Mouse (Mus musculus): Measurements from ENCODE around the gene Aars. TPM values are rescaled to one million over a fixed set of nuclear protein-coding genes. Genes with fewer than 3 reads are reported as not detected.
"Not testable (repeated sequence)": the region's sequence is repeated elsewhere in the genome, so short reads cannot be mapped to it uniquely, and the experiment has no call there.

Gene Aars
- polyA plus RNA-seq (2015; fragmentation: Nextera tagmentation; extraction: Ambion mirVana): 87.9 and 91.6 TPM in 2 replicates

DNA sequence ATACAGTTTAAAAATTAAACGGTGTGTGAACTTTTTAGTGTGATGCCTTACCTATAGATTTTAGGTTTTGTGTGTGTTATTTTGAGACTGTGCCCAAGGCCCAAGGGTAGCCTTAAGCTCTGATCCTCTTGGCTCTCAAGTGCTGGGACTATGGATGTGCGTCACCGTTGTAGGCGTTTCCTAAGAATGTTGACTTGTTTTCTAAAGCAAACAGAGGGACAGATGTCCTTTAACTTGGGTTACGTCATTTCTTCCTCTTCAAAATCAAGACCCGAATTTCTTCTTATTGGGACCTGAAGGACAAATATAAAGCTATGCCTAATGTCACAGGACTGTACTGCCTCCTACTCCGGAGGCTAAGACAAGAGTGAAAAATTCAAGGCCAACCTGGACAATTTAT lies at the start of gene Aars:
Gene Aars, plus strand, starts transcription at position 229 of the 400 bp plus-strand sequence.
- Histone ChIP-seq H3K4me3 (ENCODE audit: low read depth, low read length) (peak within 1 kb of the TSS; percentile 80), H3K9ac (ENCODE audit: low read depth, low read length) (peak within 1 kb of the TSS; percentile 86), H3K27me3 (ENCODE audit: control insufficient read depth, insufficient read depth, low read depth, low read length) (peaks cover 4% of the 10 kb centered on the region), H3K9me3 (replicated peaks; ENCODE audit: control insufficient read depth, low read length, poor library complexity, severe bottlenecking) (no peaks in the 10 kb centered on the region), H3K4me2 (ENCODE audit: low read length) (peak within 1 kb of the TSS; percentile 86), H3K36me3 (ENCODE audit: control insufficient read depth, insufficient read depth, low read length) (peaks cover 9% of the 10 kb centered on the region), H3K4me1 (ENCODE audit: control insufficient read depth, insufficient read depth, low read length) (peaks cover 24% of the 10 kb centered on the region), H3K27ac (ENCODE audit: low read length) (peak within 1 kb of the TSS; percentile 91)
- WGBS: 99% methylated on average over 7 of the region's 7 CpGs
- ATAC-seq: no peak

- Histone ChIP-seq H3K36me3 (ENCODE audit: control insufficient read depth, insufficient read depth, low read length) (peaks cover 56% of the 10 kb centered on the region), H3K27ac (ENCODE audit: low read length) (no peak overlapping the region), H3K4me1 (ENCODE audit: control insufficient read depth, insufficient read depth, low read length) (no peaks in the 10 kb centered on the region), H3K9me3 (replicated peaks; ENCODE audit: control insufficient read depth, low read length, poor library complexity, severe bottlenecking) (no peaks in the 10 kb centered on the region), H3K4me2 (ENCODE audit: low read length) (no peak overlapping the region), H3K9ac (ENCODE audit: low read depth, low read length) (no peak overlapping the region), H3K4me3 (ENCODE audit: low read depth, low read length) (no peak overlapping the region), H3K27me3 (ENCODE audit: control insufficient read depth, insufficient read depth, low read depth, low read length) (no peaks in the 10 kb centered on the region)
- no peak for ATAC-seq
- WGBS: 94% methylated on average over 8 of the region's 8 CpGs
These were observed 44.9 kb upstream of the Aars start for GRCm38 (mm10) chr8:110987805-110988744.

- 95% methylated on average over 9 of the region's 9 CpGs for WGBS
- Histone ChIP-seq H3K4me3 (ENCODE audit: low read depth, low read length) (no peak overlapping the region), H3K4me1 (ENCODE audit: control insufficient read depth, insufficient read depth, low read length) (no peaks in the 10 kb centered on the region), H3K9ac (ENCODE audit: low read depth, low read length) (no peak overlapping the region), H3K27me3 (ENCODE audit: control insufficient read depth, insufficient read depth, low read depth, low read length) (no peaks in the 10 kb centered on the region), H3K27ac (ENCODE audit: low read length) (no peak overlapping the region), H3K4me2 (ENCODE audit: low read length) (no peak overlapping the region), H3K9me3 (replicated peaks; ENCODE audit: control insufficient read depth, low read length, poor library complexity, severe bottlenecking) (no peaks in the 10 kb centered on the region), H3K36me3 (ENCODE audit: control insufficient read depth, insufficient read depth, low read length) (peaks cover 44% of the 10 kb centered on the region)
- ATAC-seq: no peak
These were observed 42.9 kb upstream of the Aars start for GRCm38 (mm10) chr8:110990017-110990416.

- ATAC-seq: no peak
- 38% methylated on average over 16 of the region's 16 CpGs for WGBS
- peak overlapping the region; percentile 63 for H3K4me3 ChIP-seq (ENCODE audit: low read depth, low read length)
- H3K27ac ChIP-seq (ENCODE audit: low read length): peak overlapping the region; percentile 71; the same call in 1 of the 2 replicates
- H3K27me3 ChIP-seq (ENCODE audit: control insufficient read depth, insufficient read depth, low read depth, low read length): no peaks in the 10 kb centered on the region
- H3K9ac ChIP-seq (ENCODE audit: low read depth, low read length): peak overlapping the region; percentile 72
- peaks cover 13% of the 10 kb centered on the region for H3K4me1 ChIP-seq (ENCODE audit: control insufficient read depth, insufficient read depth, low read length)
- H3K4me2 ChIP-seq (ENCODE audit: low read length): peak overlapping the region; percentile 90
- no peaks in the 10 kb centered on the region for H3K9me3 ChIP-seq (replicated peaks; ENCODE audit: control insufficient read depth, low read length, poor library complexity, severe bottlenecking)
- H3K36me3 ChIP-seq (ENCODE audit: control insufficient read depth, insufficient read depth, low read length): 0 out of 2 replicates have a peak, but pooled peaks cover 5% of the 10 kb centered on the region
These were observed 36.1 kb upstream of the Aars start for GRCm38 (mm10) chr8:110996641-110997430.

- H3K9me3 ChIP-seq (replicated peaks; ENCODE audit: control insufficient read depth, low read length, poor library complexity, severe bottlenecking): no peaks in the 10 kb centered on the region
- no peaks in the 10 kb centered on the region for H3K36me3 ChIP-seq (ENCODE audit: control insufficient read depth, insufficient read depth, low read length)
- H3K4me3 ChIP-seq (ENCODE audit: low read depth, low read length): peak within 1 kb of the TSS; percentile 63
- 3% methylated on average over 58 of the region's 58 CpGs for WGBS
- no peaks in the 10 kb centered on the region for H3K27me3 ChIP-seq (ENCODE audit: control insufficient read depth, insufficient read depth, low read depth, low read length)
- peak within 1 kb of the TSS; percentile 72 for H3K9ac ChIP-seq (ENCODE audit: low read depth, low read length)
- ATAC-seq: peak; percentile 93
- H3K4me2 ChIP-seq (ENCODE audit: low read length): peak within 1 kb of the TSS; percentile 90
- peak within 1 kb of the TSS; percentile 71 for H3K27ac ChIP-seq (ENCODE audit: low read length)
- peaks cover 13% of the 10 kb centered on the region for H3K4me1 ChIP-seq (ENCODE audit: control insufficient read depth, insufficient read depth, low read length)
These were observed 35.1 kb upstream of the Aars start, which contains the start of gene Ddx19a for GRCm38 (mm10) chr8:110997547-110998531. Ddx19a (minus strand) TSS chr8:110997800.

DNA sequence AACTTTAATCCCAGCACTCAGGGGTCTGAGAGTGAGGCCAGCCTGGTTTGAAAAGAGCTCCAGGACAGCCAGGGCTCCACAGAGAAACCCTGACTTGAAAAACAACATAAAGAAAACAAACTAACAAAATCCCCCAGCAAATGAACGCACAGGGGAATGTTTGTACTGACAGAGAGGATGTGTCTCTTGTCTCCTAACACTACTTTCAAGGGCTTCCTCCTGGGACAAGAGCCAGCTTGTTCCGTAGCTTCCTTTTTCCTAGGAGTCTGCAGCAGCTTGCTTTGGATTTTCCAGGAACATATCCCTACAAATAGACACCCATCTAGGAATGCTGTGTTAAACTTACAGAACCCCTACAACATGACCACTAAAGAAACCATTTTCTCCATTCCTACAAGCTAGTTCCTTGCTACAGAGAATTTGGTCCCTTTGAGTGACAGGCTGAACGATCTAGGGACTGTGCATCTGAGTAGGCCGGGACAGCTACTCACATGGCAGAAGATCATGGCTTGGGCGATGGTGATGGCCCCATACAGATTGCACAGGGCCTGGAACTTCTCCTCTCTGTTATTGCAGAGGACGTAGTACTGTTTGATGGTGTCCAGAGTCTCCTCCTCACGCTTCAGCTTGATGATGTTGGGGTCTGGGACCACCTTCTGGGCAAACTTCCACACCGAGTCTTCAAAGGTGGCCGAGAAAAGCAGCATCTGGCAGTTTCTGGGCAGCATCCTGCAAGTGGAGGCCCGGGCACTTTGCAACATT lies 22.5 kb upstream of the Aars start:
- not testable (repeated sequence) for ATAC-seq; H3K27me3 ChIP-seq (ENCODE audit: control insufficient read depth, insufficient read depth, low read depth, low read length); H3K9ac ChIP-seq (ENCODE audit: low read depth, low read length); H3K27ac ChIP-seq (ENCODE audit: low read length); H3K9me3 ChIP-seq (replicated peaks; ENCODE audit: control insufficient read depth, low read length, poor library complexity, severe bottlenecking); H3K4me1 ChIP-seq (ENCODE audit: control insufficient read depth, insufficient read depth, low read length); H3K4me2 ChIP-seq (ENCODE audit: low read length); H3K4me3 ChIP-seq (ENCODE audit: low read depth, low read length)
- WGBS: 91% methylated on average over 7 of the region's 10 CpGs
- peaks cover 31% of the 10 kb centered on the region for H3K36me3 ChIP-seq (ENCODE audit: control insufficient read depth, insufficient read depth, low read length)

- not testable (repeated sequence) for H3K9me3 ChIP-seq (replicated peaks; ENCODE audit: control insufficient read depth, low read length, poor library complexity, severe bottlenecking); H3K4me1 ChIP-seq (ENCODE audit: control insufficient read depth, insufficient read depth, low read length); H3K36me3 ChIP-seq (ENCODE audit: control insufficient read depth, insufficient read depth, low read length); H3K4me2 ChIP-seq (ENCODE audit: low read length); H3K4me3 ChIP-seq (ENCODE audit: low read depth, low read length); H3K9ac ChIP-seq (ENCODE audit: low read depth, low read length); H3K27ac ChIP-seq (ENCODE audit: low read length); ATAC-seq; H3K27me3 ChIP-seq (ENCODE audit: control insufficient read depth, insufficient read depth, low read depth, low read length)
- 89% methylated on average over 1 of the region's 2 CpGs for WGBS
These were observed 6.3 kb upstream of the Aars start for GRCm38 (mm10) chr8:111026609-111027008.
